14 mouse cellular contexts compared by ENCODE assay signal in the genomic region with DNA sequence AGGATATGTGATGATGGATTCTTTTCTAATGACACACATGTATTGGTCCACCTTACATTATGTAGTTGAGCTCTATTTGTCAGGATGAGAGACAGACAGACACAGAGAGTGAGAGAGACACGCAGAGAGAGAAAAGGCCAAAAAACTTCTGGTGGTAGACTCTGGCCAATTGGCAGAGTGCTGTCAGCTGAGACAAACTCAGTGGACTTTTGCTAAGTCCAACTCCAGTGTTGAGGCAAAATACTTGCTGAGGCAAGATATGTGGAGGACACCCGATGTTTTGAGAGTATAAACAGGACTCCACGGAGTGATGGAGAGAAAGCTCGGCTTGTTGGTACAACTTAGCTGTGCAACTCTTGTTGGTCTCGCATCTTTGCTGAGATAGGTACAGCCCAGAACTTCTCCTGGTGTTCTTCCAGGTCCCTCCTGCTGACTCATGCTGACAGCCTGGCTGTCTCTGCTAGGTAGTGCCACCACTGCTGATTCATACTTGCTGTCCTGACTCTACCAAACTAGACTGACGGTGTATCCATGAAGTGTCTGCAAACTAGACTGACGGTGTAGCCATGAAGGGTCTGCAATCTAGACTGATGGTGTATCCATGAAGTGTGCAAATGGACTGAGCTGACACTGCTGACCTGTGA. TPM values are rescaled to one million over a fixed set of nuclear protein-coding genes. Genes with fewer than 3 reads are reported as not detected.
A peak's percentile ranks its signal among the peaks of the same experiment; 100 is the strongest.
DNase-seq lines count a peak whose midpoint lies in the region; ATAC-seq and TF ChIP-seq lines count a peak whose summit lies in the region.
"Had no signal": no experiment of that assay in that cellular context is flagged by ENCODE, and none has a peak within 500 bp of the region (broad histone marks: within the 10 kb centered on the region; RNA-seq: fewer than 3 reads in every experiment).

No protein-coding gene starts in this region.

- H3K27ac ChIP-seq in liver, embryonic 13.5 days: peak overlapping the region; percentile 87
- no peak overlapping the region for H3K27ac ChIP-seq in hindbrain, postnatal 0 days
- H3K27ac ChIP-seq in midbrain, embryonic 14.5 days (replicated peaks; ENCODE audit: low read depth, low read length): no peak overlapping the region
- H3K27ac ChIP-seq: hindbrain, embryonic 12.5 days had no signal

- no peaks in the 10 kb centered on the region for H3K27me3 ChIP-seq in liver, embryonic 13.5 days
- no peaks in the 10 kb centered on the region for H3K27me3 ChIP-seq in hindbrain, postnatal 0 days (ENCODE audit: insufficient read depth, low read length)
- no peaks in the 10 kb centered on the region for H3K27me3 ChIP-seq in midbrain, embryonic 14.5 days (ENCODE audit: control insufficient read depth, insufficient read depth, low read length)
- H3K27me3 ChIP-seq: hindbrain, embryonic 12.5 days had no signal

- WGBS in liver, embryonic 13.5 days (ENCODE audit: insufficient replicate concordance): 74% methylated on average over 7 of the region's 7 CpGs
- 93% methylated on average over 7 of the region's 7 CpGs for WGBS in hindbrain, postnatal 0 days
- WGBS in midbrain, embryonic 14.5 days: 94% methylated on average over 7 of the region's 7 CpGs

- peaks cover 28% of the 10 kb centered on the region for H3K4me1 ChIP-seq in liver, embryonic 13.5 days (replicated peaks)
- H3K4me1 ChIP-seq in hindbrain, postnatal 0 days (ENCODE audit: insufficient read depth, low read length): no peaks in the 10 kb centered on the region
- H3K4me1 ChIP-seq in midbrain, embryonic 14.5 days (ENCODE audit: control insufficient read depth, insufficient read depth, low read length): no peaks in the 10 kb centered on the region
- H3K4me1 ChIP-seq: hindbrain, embryonic 12.5 days had no signal

- H3K36me3 ChIP-seq in liver, embryonic 13.5 days: peaks cover 52% of the 10 kb centered on the region
- no peaks in the 10 kb centered on the region for H3K36me3 ChIP-seq in hindbrain, postnatal 0 days (ENCODE audit: insufficient read depth, low read length)
- H3K36me3 ChIP-seq in midbrain, embryonic 14.5 days (ENCODE audit: control insufficient read depth, insufficient read depth, low read length): 0 out of 2 replicates have a peak, but pooled peaks cover 5% of the 10 kb centered on the region

- H3K4me2 ChIP-seq in liver, embryonic 13.5 days: peak overlapping the region; percentile 25
- no peak overlapping the region for H3K4me2 ChIP-seq in hindbrain, postnatal 0 days (ENCODE audit: low read depth, low read length)
- no peak overlapping the region for H3K4me2 ChIP-seq in midbrain, embryonic 14.5 days (ENCODE audit: low read length)
- H3K4me2 ChIP-seq: hindbrain, embryonic 12.5 days had no signal

- ATAC-seq in liver, embryonic 13.5 days (ENCODE audit: low read depth): peak; percentile 97
- no peak for ATAC-seq in hindbrain, postnatal 0 days
- no peak for ATAC-seq in midbrain, embryonic 14.5 days (ENCODE audit: low FRiP score, low TSS enrichment)
- ATAC-seq: activated CD4-positive, CD25-positive, alpha-beta regulatory T cell, adult 4 months had no signal

- H3K4me3 ChIP-seq in liver, embryonic 13.5 days (replicated peaks): no peak overlapping the region
- H3K4me3 ChIP-seq in hindbrain, postnatal 0 days (ENCODE audit: low read length): no peak overlapping the region
- H3K4me3 ChIP-seq in midbrain, embryonic 14.5 days (replicated peaks; ENCODE audit: low read depth, low read length): no peak overlapping the region
- H3K4me3 ChIP-seq: hindbrain, embryonic 12.5 days had no signal

- DNase-seq in gastrocnemius, adult 18-20 months (ENCODE audit: low spot score): peak; percentile 20
- no peak for DNase-seq in gastrocnemius, postnatal 4 days (ENCODE audit: low spot score in 2 of 2)
- DNase-seq in kidney, postnatal 25 days: peak; percentile 24 to 50
- no peak for DNase-seq in kidney, postnatal 4 days
- DNase-seq in brain, adult 2 months (ENCODE audit: low read depth, low spot score): peak; percentile 71
- peak; percentile 70 for DNase-seq in liver, embryonic 13.5 days
- no peak for DNase-seq in hindbrain, postnatal 0 days (ENCODE audit: low spot score)
- DNase-seq in midbrain, embryonic 14.5 days: no peak
- DNase-seq: cerebellum, postnatal 10 days; lung, postnatal 4 days; right cerebral cortex, postnatal 14 days; thymus, adult 18-20 months had no signal

- no peak for TF ChIP-seq CTCF in hindbrain, postnatal 0 days (IDR thresholded peaks at IDR 0.05; ENCODE audit: low read depth)

- H3K9ac ChIP-seq in liver, embryonic 13.5 days: no peak overlapping the region; the same call in 1 of the 2 replicates
- H3K9ac ChIP-seq in hindbrain, postnatal 0 days (replicated peaks; ENCODE audit: low read length): no peak overlapping the region
- no peak overlapping the region for H3K9ac ChIP-seq in midbrain, embryonic 14.5 days (replicated peaks; ENCODE audit: low read length)
- H3K9ac ChIP-seq: hindbrain, embryonic 12.5 days had no signal

- H3K9me3 ChIP-seq in liver, embryonic 13.5 days (replicated peaks): no peaks in the 10 kb centered on the region
- no peaks in the 10 kb centered on the region for H3K9me3 ChIP-seq in hindbrain, postnatal 0 days (ENCODE audit: low read length)
- H3K9me3 ChIP-seq in midbrain, embryonic 14.5 days (ENCODE audit: control insufficient read depth, low read length): no peaks in the 10 kb centered on the region
- H3K9me3 ChIP-seq: hindbrain, embryonic 12.5 days had no signal

RNA-seq across cellular contexts. Expression of a gene that starts 11.9 kb away (rescaled TPM):
- total RNA-seq in gastrocnemius, adult 18-20 months (2021): 10 to 100 TPM; 40.2 to 41.0 TPM
- 10 to 100 TPM; 60.6 to 69.7 TPM for total RNA-seq in gastrocnemius, postnatal 4 days (2021)
- polyA plus RNA-seq in liver, embryonic 13.5 days (2015; fragmentation: Nextera tagmentation; extraction: Ambion mirVana): 53.4 and 57.0 TPM in 2 replicates
- 25.2 and 27.2 TPM in 2 replicates for total RNA-seq in hindbrain, postnatal 0 days (2014; rRNA removed)
- polyA plus RNA-seq in hindbrain, postnatal 0 days (2015; fragmentation: Nextera tagmentation; extraction: Ambion mirVana): 46.1 and 48.4 TPM in 2 replicates
- 45.6 and 54.0 TPM in 2 replicates for polyA plus RNA-seq in midbrain, embryonic 14.5 days (2014; fragmentation: Nextera tagmentation; extraction: Ambion mirVana)

Comparison
In these comparisons a context has a peak if more than half of its experiments do, and no peak if none do; other contexts are left out.
1. DNase-seq: peak in gastrocnemius, adult 18-20 months (single experiment), kidney, postnatal 25 days (2 of 2), brain, adult 2 months (single experiment) and liver, embryonic 13.5 days (single experiment); none in gastrocnemius, postnatal 4 days (0 of 2), kidney, postnatal 4 days (0 of 2), hindbrain, postnatal 0 days (single experiment) and midbrain, embryonic 14.5 days (single experiment).